Mouse (Mus musculus): ENCODE data around the gene Gm20388.

- TF ChIP-seq CTCF (conservative IDR thresholded peaks at IDR 0.05; ENCODE audit: insufficient read depth, insufficient read length, low read depth, low read length) (no peak), POLR2A (IDR thresholded peaks at IDR 0.05; ENCODE audit: low read depth, low read length) (no peak)
Measured at GRCm38 (mm10) chr8:120202546-120202945, 291.9 kb downstream of the Gm20388 start.

Measured in kidney, adult 2 months (tissue).